In genomic region chr1:106395476-106395875, GRCm38 (mm10) we compare ENCODE assay signal across 8 mouse cellular contexts.
DNase-seq lines count a peak whose midpoint lies in the region; ATAC-seq and TF ChIP-seq lines count a peak whose summit lies in the region.

No protein-coding gene starts in this region.

- H3K36me3 ChIP-seq in ES-E14 (ENCODE audit: control insufficient read depth, insufficient read depth, low read length, poor library complexity, severe bottlenecking): peaks cover 7% of the 10 kb centered on the region; the same call in 1 of the 2 replicates
- H3K36me3 ChIP-seq in forebrain, embryonic 12.5 days (replicated peaks): peaks cover 41% of the 10 kb centered on the region
- H3K36me3 ChIP-seq in hindbrain, embryonic 11.5 days (ENCODE audit: control insufficient read depth, insufficient read depth, low read length): 0 out of 2 replicates have a peak, but pooled peaks cover 3% of the 10 kb centered on the region
- H3K36me3 ChIP-seq in lung, postnatal 0 days (ENCODE audit: insufficient read depth, low read length): peaks cover 11% of the 10 kb centered on the region; the same call in 1 of the 2 replicates

- no peaks in the 10 kb centered on the region for H3K27me3 ChIP-seq in forebrain, embryonic 12.5 days
- H3K27me3 ChIP-seq in hindbrain, embryonic 11.5 days (ENCODE audit: control insufficient read depth, insufficient read depth, low read length): no peaks in the 10 kb centered on the region
- H3K27me3 ChIP-seq in lung, postnatal 0 days (replicated peaks; ENCODE audit: insufficient read depth, low read length): no peaks in the 10 kb centered on the region

- no peak overlapping the region for H3K27ac ChIP-seq in ES-E14 (ENCODE audit: insufficient read depth, low read depth, low read length, poor library complexity, severe bottlenecking)
- H3K27ac ChIP-seq in forebrain, embryonic 12.5 days: no peak overlapping the region
- H3K27ac ChIP-seq in hindbrain, embryonic 11.5 days (ENCODE audit: low read depth, low read length): no peak overlapping the region
- no peak overlapping the region for H3K27ac ChIP-seq in lung, postnatal 0 days (ENCODE audit: low read length)

- H3K9me3 ChIP-seq in ES-E14 (ENCODE audit: control insufficient read depth, insufficient read depth, low read depth, low read length): no peaks in the 10 kb centered on the region
- no peaks in the 10 kb centered on the region for H3K9me3 ChIP-seq in forebrain, embryonic 12.5 days
- no peaks in the 10 kb centered on the region for H3K9me3 ChIP-seq in hindbrain, embryonic 11.5 days (ENCODE audit: control insufficient read depth, low read length)
- H3K9me3 ChIP-seq in lung, postnatal 0 days (ENCODE audit: low read length): no peaks in the 10 kb centered on the region

- peak; percentile 58 for DNase-seq in ES-E14 (ENCODE audit: low read depth, low spot score)
- peak; percentile 37 for DNase-seq in brain, embryonic 18.5 days (ENCODE audit: low read depth, low spot score)
- peak; percentile 83 for DNase-seq in hindbrain, embryonic 11.5 days (ENCODE audit: low spot score)
- peak; percentile 65 for DNase-seq in layer of hippocampus, adult 9-10 months (ENCODE audit: low spot score)
- peak; percentile 84 for DNase-seq in lung, postnatal 0 days (ENCODE audit: low spot score)
- peak; percentile 33 for DNase-seq in ovary, postnatal 36 days (ENCODE audit: low spot score)
- peak; percentile 69 for DNase-seq in thymus, postnatal 14 days

- no peak overlapping the region for H3K9ac ChIP-seq in ES-E14 (ENCODE audit: insufficient read depth, low read depth, low read length, poor library complexity, severe bottlenecking)
- H3K9ac ChIP-seq in forebrain, embryonic 12.5 days: no peak overlapping the region
- no peak overlapping the region for H3K9ac ChIP-seq in hindbrain, embryonic 11.5 days (ENCODE audit: low read depth, low read length)
- H3K9ac ChIP-seq in lung, postnatal 0 days (replicated peaks; ENCODE audit: low read depth): no peak overlapping the region

- no peaks in the 10 kb centered on the region for H3K4me1 ChIP-seq in ES-E14 (ENCODE audit: control insufficient read depth in 2 of 2, insufficient read depth in 2 of 2, low read length in 2 of 2, poor library complexity in 1 of 2)
- H3K4me1 ChIP-seq in forebrain, embryonic 12.5 days: no peaks in the 10 kb centered on the region
- H3K4me1 ChIP-seq in hindbrain, embryonic 11.5 days (replicated peaks; ENCODE audit: control insufficient read depth, insufficient read depth, low read length): no peaks in the 10 kb centered on the region
- no peaks in the 10 kb centered on the region for H3K4me1 ChIP-seq in lung, postnatal 0 days (ENCODE audit: insufficient read depth, low read depth, low read length)

- 9% methylated on average over 2 of the region's 2 CpGs for WGBS in forebrain, embryonic 12.5 days
- WGBS in hindbrain, embryonic 11.5 days: 8% methylated on average over 2 of the region's 2 CpGs
- 4% methylated on average over 2 of the region's 2 CpGs for WGBS in lung, postnatal 0 days

- TF ChIP-seq CTCF in lung, postnatal 0 days (IDR thresholded peaks at IDR 0.05): peak; percentile 85

- in situ Hi-C loops in ES-E14 (cut with MboI; ENCODE audit: low sequenced_read_pairs in 2 of 2, unreplicated experiment in 2 of 2): loop anchor here (5.0 to 25.0 kb wide), 3 partner anchors 233 to 333 kb away; partner anchors contain the start of gene Phlpp1 (in 1 of the 2)

- no peak overlapping the region for H3K4me3 ChIP-seq in ES-E14 (ENCODE audit: insufficient read depth in 1 of 2, low read depth in 1 of 2, low read length in 2 of 2, poor library complexity in 1 of 2, severe bottlenecking in 1 of 2)
- H3K4me3 ChIP-seq in forebrain, embryonic 12.5 days (replicated peaks): no peak overlapping the region
- no peak overlapping the region for H3K4me3 ChIP-seq in hindbrain, embryonic 11.5 days (ENCODE audit: low read depth, low read length)
- no peak overlapping the region for H3K4me3 ChIP-seq in lung, postnatal 0 days (ENCODE audit: low read depth, low read length)

- no peak overlapping the region for H3K4me2 ChIP-seq in forebrain, embryonic 12.5 days
- H3K4me2 ChIP-seq in hindbrain, embryonic 11.5 days (replicated peaks; ENCODE audit: low read depth, low read length): no peak overlapping the region
- H3K4me2 ChIP-seq in lung, postnatal 0 days (replicated peaks; ENCODE audit: low read depth, low read length): no peak overlapping the region

- no peak for TF ChIP-seq EP300 in lung, postnatal 0 days (IDR thresholded peaks at IDR 0.05)

- peak; percentile 81 for ATAC-seq in forebrain, embryonic 12.5 days (ENCODE audit: low FRiP score)
- peak; percentile 83 for ATAC-seq in hindbrain, embryonic 11.5 days (ENCODE audit: low FRiP score)
- ATAC-seq in lung, postnatal 0 days: peak; percentile 79

TF ChIP-seq in ES-E14, 5 proteins besides CTCF, POLR2A, EP300 and RAD21:
- TF ChIP-seq MAFK (IDR thresholded peaks at IDR 0.05; ENCODE audit: insufficient read depth, low read depth, low read length) (no peak), ZC3H11A (IDR thresholded peaks at IDR 0.05; ENCODE audit: borderline replicate concordance, low read depth, low read length) (peak; percentile 92)

Comparison
In these comparisons a context has a peak if more than half of its experiments do, and no peak if none do; other contexts are left out.
1. DNase-seq: peak in every context shown above with its lines; median percentile 84 in lung, postnatal 0 days; 83 in hindbrain, embryonic 11.5 days; 69 in thymus, postnatal 14 days; 65 in layer of hippocampus, adult 9-10 months; 58 in ES-E14; 37 in brain, embryonic 18.5 days; 33 in ovary, postnatal 36 days.